Mouse (Mus musculus): ENCODE measurements around the gene Jpt1. TPM values are rescaled to one million over a fixed set of nuclear protein-coding genes. Genes with fewer than 3 reads are reported as not detected.
A peak's percentile ranks its signal among the peaks of the same experiment; 100 is the strongest.

The Jpt1 gene
- polyA plus RNA-seq, 1 experiment = 430 TPM

- Histone ChIP-seq H3K36me3 (ENCODE audit: control insufficient read depth, insufficient read depth, low read length) (peaks cover 31% of the 10 kb centered on the region), H3K27ac (ENCODE audit: insufficient read depth, low read depth, low read length) (peak overlapping the region; percentile 43), H3K27me3 (ENCODE audit: control insufficient read depth, insufficient read depth, low read length) (no peaks in the 10 kb centered on the region), H3K4me3 (ENCODE audit: low read depth, low read length) (peak overlapping the region; percentile 79), H3K4me1 (ENCODE audit: control insufficient read depth, insufficient read depth, insufficient read length, low read length) (peaks cover 12% of the 10 kb centered on the region; the same call in 1 of the 2 replicates)
- TF ChIP-seq CTCF (IDR thresholded peaks at IDR 0.05; ENCODE audit: extremely low read depth, insufficient read length, insufficient replicate concordance, low read depth, low read length) (no peak), POLR2A (IDR thresholded peaks at IDR 0.05; ENCODE audit: low read depth, low read length) (no peak)
- 2% methylated on average over 28 of the region's 28 CpGs for WGBS
Observed at GRCm38 (mm10) chr11:115475758-115476237, 38.4 kb downstream of the Jpt1 start.

GRCm38 (mm10) chr11:115475025-115475757, 39.0 kb downstream of the Jpt1 start, which contains the start of gene Armc7:
Gene Armc7, plus strand, starts transcription at chr11:115475667.
- peak within 1 kb of the TSS; percentile 79 for H3K4me3 ChIP-seq (ENCODE audit: low read depth, low read length)
- H3K27ac ChIP-seq (ENCODE audit: insufficient read depth, low read depth, low read length) = peak within 1 kb of the TSS; percentile 56
- no peaks in the 10 kb centered on the region for H3K27me3 ChIP-seq (ENCODE audit: control insufficient read depth, insufficient read depth, low read length)
- peaks cover 32% of the 10 kb centered on the region for H3K36me3 ChIP-seq (ENCODE audit: control insufficient read depth, insufficient read depth, low read length)
- 2% methylated on average over 26 of the region's 26 CpGs for WGBS
- H3K4me1 ChIP-seq (ENCODE audit: control insufficient read depth, insufficient read depth, insufficient read length, low read length) = peaks cover 12% of the 10 kb centered on the region; the same call in 1 of the 2 replicates
- TF ChIP-seq CTCF (IDR thresholded peaks at IDR 0.05; ENCODE audit: extremely low read depth, insufficient read length, insufficient replicate concordance, low read depth, low read length) (no peak), POLR2A (IDR thresholded peaks at IDR 0.05; ENCODE audit: low read depth, low read length) (0 out of 2 replicates have a peak, but pooled peaks have one; percentile 51)

GRCm38 (mm10) chr11:115473626-115474275, 40.4 kb downstream of the Jpt1 start:
- no peak for TF ChIP-seq POLR2A (IDR thresholded peaks at IDR 0.05; ENCODE audit: low read depth, low read length)
- peak; percentile 89; the same call in 1 of the 2 replicates for TF ChIP-seq CTCF (IDR thresholded peaks at IDR 0.05; ENCODE audit: extremely low read depth, insufficient read length, insufficient replicate concordance, low read depth, low read length)
- 9% methylated on average over 15 of the region's 15 CpGs for WGBS
- no peaks in the 10 kb centered on the region for H3K27me3 ChIP-seq (ENCODE audit: control insufficient read depth, insufficient read depth, low read length)

GRCm38 (mm10) chr11:115472183-115472582, 42.0 kb downstream of the Jpt1 start:
- 82% methylated on average over 7 of the region's 7 CpGs for WGBS
- Histone ChIP-seq H3K36me3 (ENCODE audit: control insufficient read depth, insufficient read depth, low read length) (peaks cover 44% of the 10 kb centered on the region), H3K27ac (ENCODE audit: insufficient read depth, low read depth, low read length) (no peak overlapping the region), H3K27me3 (ENCODE audit: control insufficient read depth, insufficient read depth, low read length) (no peaks in the 10 kb centered on the region), H3K4me3 (ENCODE audit: low read depth, low read length) (no peak overlapping the region), H3K4me1 (ENCODE audit: control insufficient read depth, insufficient read depth, insufficient read length, low read length) (peaks cover 12% of the 10 kb centered on the region; the same call in 1 of the 2 replicates)
- TF ChIP-seq CTCF (IDR thresholded peaks at IDR 0.05; ENCODE audit: extremely low read depth, insufficient read length, insufficient replicate concordance, low read depth, low read length) (no peak), POLR2A (IDR thresholded peaks at IDR 0.05; ENCODE audit: low read depth, low read length) (no peak)

More at GRCm38 (mm10) chr11:115473626-115474275, 40.4 kb downstream of the Jpt1 start:
- H3K36me3 ChIP-seq (ENCODE audit: control insufficient read depth, insufficient read depth, low read length) = peaks cover 39% of the 10 kb centered on the region
- H3K4me1 ChIP-seq (ENCODE audit: control insufficient read depth, insufficient read depth, insufficient read length, low read length) = peaks cover 12% of the 10 kb centered on the region; the same call in 1 of the 2 replicates
- H3K27ac ChIP-seq (ENCODE audit: insufficient read depth, low read depth, low read length) = peak overlapping the region; percentile 66
- H3K4me3 ChIP-seq (ENCODE audit: low read depth, low read length) = peak overlapping the region; percentile 4; the same call in 1 of the 2 replicates

GRCm38 (mm10) chr11:115467217-115467618, 47.0 kb downstream of the Jpt1 start:
- WGBS = 79% methylated on average over 4 of the region's 4 CpGs
- Histone ChIP-seq H3K27ac (ENCODE audit: insufficient read depth, low read depth, low read length) (no peak overlapping the region), H3K36me3 (ENCODE audit: control insufficient read depth, insufficient read depth, low read length) (peaks cover 50% of the 10 kb centered on the region), H3K4me3 (ENCODE audit: low read depth, low read length) (no peak overlapping the region), H3K27me3 (ENCODE audit: control insufficient read depth, insufficient read depth, low read length) (no peaks in the 10 kb centered on the region), H3K4me1 (ENCODE audit: control insufficient read depth, insufficient read depth, insufficient read length, low read length) (peaks cover 8% of the 10 kb centered on the region; the same call in 1 of the 2 replicates)
- TF ChIP-seq CTCF (IDR thresholded peaks at IDR 0.05; ENCODE audit: extremely low read depth, insufficient read length, insufficient replicate concordance, low read depth, low read length) = no peak
- TF ChIP-seq POLR2A (IDR thresholded peaks at IDR 0.05; ENCODE audit: low read depth, low read length) = no peak

GRCm38 (mm10) chr11:115464851-115465250, 49.3 kb downstream of the Jpt1 start:
- Histone ChIP-seq H3K27ac (ENCODE audit: insufficient read depth, low read depth, low read length) (no peak overlapping the region), H3K36me3 (ENCODE audit: control insufficient read depth, insufficient read depth, low read length) (peaks cover 36% of the 10 kb centered on the region), H3K4me3 (ENCODE audit: low read depth, low read length) (peak overlapping the region; percentile 52)

More at GRCm38 (mm10) chr11:115464851-115465250, 49.3 kb downstream of the Jpt1 start:
- 88% methylated on average over 8 of the region's 8 CpGs for WGBS
- TF ChIP-seq CTCF (IDR thresholded peaks at IDR 0.05; ENCODE audit: extremely low read depth, insufficient read length, insufficient replicate concordance, low read depth, low read length) (no peak), POLR2A (IDR thresholded peaks at IDR 0.05; ENCODE audit: low read depth, low read length) (no peak)
- H3K27me3 ChIP-seq (ENCODE audit: control insufficient read depth, insufficient read depth, low read length) = no peaks in the 10 kb centered on the region
- peaks cover 10% of the 10 kb centered on the region for H3K4me1 ChIP-seq (ENCODE audit: control insufficient read depth, insufficient read depth, insufficient read length, low read length)

All from small intestine, adult 2 months (tissue).